Mouse (Mus musculus): ENCODE data around the gene Urb1. TPM values are rescaled to one million over a fixed set of nuclear protein-coding genes. Genes with fewer than 3 reads are reported as not detected.

Gene Urb1
- polyA plus RNA-seq, 1 experiment from 2014 or later, result 8.3 TPM

DNA sequence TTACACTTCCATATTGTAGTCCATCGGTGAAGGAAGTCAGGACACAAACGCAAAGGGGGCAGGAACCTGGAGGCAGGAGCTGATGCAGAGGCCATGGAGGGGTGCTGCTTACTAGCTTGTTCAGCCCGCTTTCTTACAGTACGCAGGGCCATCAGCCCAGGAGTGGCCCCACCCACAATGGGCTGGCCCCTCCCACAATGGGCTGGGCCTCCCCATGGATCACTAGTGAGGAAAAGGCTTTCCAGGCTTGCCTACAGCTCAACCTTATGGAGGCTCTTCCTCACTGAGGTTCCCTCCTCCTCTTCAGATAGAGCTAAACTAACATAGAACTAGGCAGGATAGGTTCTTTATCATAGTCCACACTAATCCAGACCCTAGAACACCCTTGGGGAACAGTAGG lies 86.2 kb downstream of the Urb1 start:
- 95% methylated on average over 4 of the region's 4 CpGs for WGBS
- no peaks in the 10 kb centered on the region for H3K27me3 ChIP-seq (replicated peaks)
- H3K9ac ChIP-seq (replicated peaks), result no peak overlapping the region
- peaks cover 16% of the 10 kb centered on the region for H3K4me1 ChIP-seq
- H3K36me3 ChIP-seq, result peaks cover 7% of the 10 kb centered on the region; the same call in 1 of the 2 replicates
- ATAC-seq (ENCODE audit: low FRiP score), result no peak
- H3K27ac ChIP-seq (replicated peaks), result no peak overlapping the region
- H3K9me3 ChIP-seq (replicated peaks), result no peaks in the 10 kb centered on the region
- H3K4me2 ChIP-seq, result no peak overlapping the region
- H3K4me3 ChIP-seq (replicated peaks), result no peak overlapping the region

- WGBS, result 57% methylated on average over 12 of the region's 12 CpGs
- Histone ChIP-seq H3K36me3 (no peaks in the 10 kb centered on the region), H3K9me3 (replicated peaks) (no peaks in the 10 kb centered on the region), H3K27ac (replicated peaks) (peak overlapping the region; percentile 81), H3K9ac (replicated peaks) (peak overlapping the region; percentile 41), H3K4me1 (peaks cover 32% of the 10 kb centered on the region), H3K4me3 (replicated peaks) (peak overlapping the region; percentile 31), H3K27me3 (replicated peaks) (peaks cover 5% of the 10 kb centered on the region; the same call in 1 of the 2 replicates), H3K4me2 (peak overlapping the region; percentile 61)
- no peak for ATAC-seq (ENCODE audit: low FRiP score)
These were observed 99.9 kb downstream of the Urb1 start for GRCm38 (mm10) chr16:90710313-90710712.

- Histone ChIP-seq H3K4me3 (replicated peaks) (peak overlapping the region; percentile 31), H3K27me3 (replicated peaks) (peaks cover 5% of the 10 kb centered on the region; the same call in 1 of the 2 replicates), H3K4me1 (peaks cover 32% of the 10 kb centered on the region), H3K9me3 (replicated peaks) (no peaks in the 10 kb centered on the region), H3K4me2 (peak overlapping the region; percentile 61), H3K27ac (replicated peaks) (peak overlapping the region; percentile 81), H3K9ac (replicated peaks) (peak overlapping the region; percentile 41), H3K36me3 (no peaks in the 10 kb centered on the region)
- 9% methylated on average over 17 of the region's 17 CpGs for whole genome bisulfite sequencing
- ATAC-seq (ENCODE audit: low FRiP score), result peak; percentile 90
These were observed 100.4 kb downstream of the Urb1 start for GRCm38 (mm10) chr16:90709711-90710289.

DNA sequence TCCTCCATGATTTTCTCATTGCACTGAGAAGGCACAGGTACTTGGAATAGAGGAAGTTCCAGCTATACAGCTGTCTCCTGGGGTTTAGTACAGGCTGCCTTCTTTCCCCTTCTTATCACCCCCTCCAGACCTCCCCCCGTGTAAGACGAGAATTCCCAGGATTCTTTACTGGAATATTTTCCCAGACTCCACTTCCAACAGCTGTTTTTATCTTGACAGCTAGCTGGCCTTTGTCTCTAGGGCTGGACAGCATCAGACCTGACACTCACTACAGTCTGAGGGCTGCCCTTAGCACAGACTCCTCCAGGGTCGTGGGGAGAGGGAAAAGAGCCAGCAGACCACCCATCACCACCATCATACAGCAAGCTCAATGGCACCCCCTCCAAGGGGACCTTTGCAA lies 103.9 kb downstream of the Urb1 start:
- 0 out of 2 replicates have a peak, but pooled peaks cover 3% of the 10 kb centered on the region for H3K27me3 ChIP-seq (replicated peaks)
- H3K36me3 ChIP-seq, result no peaks in the 10 kb centered on the region
- H3K9me3 ChIP-seq (replicated peaks), result no peaks in the 10 kb centered on the region
- H3K9ac ChIP-seq (replicated peaks), result no peak overlapping the region
- 68% methylated on average over 3 of the region's 3 CpGs for WGBS
- H3K27ac ChIP-seq (replicated peaks), result no peak overlapping the region
- ATAC-seq (ENCODE audit: low FRiP score), result no peak
- no peak overlapping the region for H3K4me2 ChIP-seq
- peaks cover 24% of the 10 kb centered on the region for H3K4me1 ChIP-seq
- no peak overlapping the region for H3K4me3 ChIP-seq (replicated peaks)

- H3K9me3 ChIP-seq (replicated peaks), result no peaks in the 10 kb centered on the region
- no peaks in the 10 kb centered on the region for H3K36me3 ChIP-seq
- H3K27me3 ChIP-seq (replicated peaks), result 0 out of 2 replicates have a peak, but pooled peaks cover 3% of the 10 kb centered on the region
- peaks cover 6% of the 10 kb centered on the region for H3K4me1 ChIP-seq
- WGBS, result 81% methylated on average over 13 of the region's 13 CpGs
- ATAC-seq (ENCODE audit: low FRiP score), result no peak
- no peak overlapping the region for H3K4me3 ChIP-seq (replicated peaks)
- no peak overlapping the region for H3K4me2 ChIP-seq
- no peak overlapping the region for H3K27ac ChIP-seq (replicated peaks)
- no peak overlapping the region for H3K9ac ChIP-seq (replicated peaks)
These were observed 105.9 kb downstream of the Urb1 start for GRCm38 (mm10) chr16:90704161-90704825.

DNA sequence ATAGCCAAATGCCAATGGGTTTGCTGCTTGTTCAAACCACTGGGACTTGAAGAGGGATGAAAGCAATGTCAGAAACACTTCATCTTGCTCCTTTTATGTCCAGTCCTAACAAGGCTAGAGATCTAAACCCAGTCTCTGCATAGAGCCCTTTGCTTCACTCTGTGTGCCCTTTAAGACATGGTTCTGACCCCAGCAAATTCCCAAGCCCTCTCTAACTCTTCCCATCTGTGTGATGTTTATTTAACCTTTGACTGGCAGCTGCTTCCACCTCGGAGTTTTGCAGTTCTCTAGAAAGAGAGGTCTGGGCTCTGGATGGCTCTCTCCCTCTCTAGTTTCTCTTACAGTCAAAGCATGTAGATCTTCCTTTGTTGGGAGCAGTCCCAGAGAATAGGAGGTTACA lies 106.6 kb downstream of the Urb1 start:
- Histone ChIP-seq H3K27me3 (replicated peaks) (0 out of 2 replicates have a peak, but pooled peaks cover 3% of the 10 kb centered on the region), H3K9me3 (replicated peaks) (no peaks in the 10 kb centered on the region), H3K27ac (replicated peaks) (no peak overlapping the region), H3K4me2 (no peak overlapping the region), H3K9ac (replicated peaks) (no peak overlapping the region), H3K4me1 (no peaks in the 10 kb centered on the region), H3K36me3 (no peaks in the 10 kb centered on the region), H3K4me3 (replicated peaks) (no peak overlapping the region)
- WGBS, result 26% methylated on average over 1 of the region's 1 CpGs
- ATAC-seq (ENCODE audit: low FRiP score), result no peak

- Histone ChIP-seq H3K9me3 (replicated peaks) (no peaks in the 10 kb centered on the region), H3K27ac (replicated peaks) (no peak overlapping the region), H3K27me3 (replicated peaks) (no peaks in the 10 kb centered on the region), H3K4me1 (peaks cover 1% of the 10 kb centered on the region), H3K9ac (replicated peaks) (no peak overlapping the region), H3K4me3 (replicated peaks) (no peak overlapping the region), H3K4me2 (no peak overlapping the region), H3K36me3 (no peaks in the 10 kb centered on the region)
- no peak for ATAC-seq (ENCODE audit: low FRiP score)
- 93% methylated on average over 2 of the region's 2 CpGs for WGBS
These were observed 108.7 kb downstream of the Urb1 start for GRCm38 (mm10) chr16:90701541-90701940.

Other genes starting within 250 kb of the Urb1 start
- 20.4 and 31.3 TPM in 2 replicates for gene Mis18a, start 83.0 kb downstream of the Urb1 start, polyA plus RNA-seq (2015; fragmentation: Nextera tagmentation; extraction: Ambion mirVana)
- 0.15 and 0.22 TPM in 2 replicates for gene Mrap, start 72.2 kb downstream of the Urb1 start, polyA plus RNA-seq (2015; fragmentation: Nextera tagmentation; extraction: Ambion mirVana)
- 2.6 and 3.5 TPM in 2 replicates for gene Eva1c, start 16.3 kb upstream of the Urb1 start, polyA plus RNA-seq (2015; fragmentation: Nextera tagmentation; extraction: Ambion mirVana)
- gene Cfap298, start 124.7 kb upstream of the Urb1 start, polyA plus RNA-seq (2015; fragmentation: Nextera tagmentation; extraction: Ambion mirVana), result 44.4 and 45.1 TPM in 2 replicates
- gene Synj1, start 200.9 kb upstream of the Urb1 start, polyA plus RNA-seq (2015; fragmentation: Nextera tagmentation; extraction: Ambion mirVana), result 40.6 and 46.2 TPM in 2 replicates
- 49.6 and 57.8 TPM in 2 replicates for gene Paxbp1, start 234.1 kb upstream of the Urb1 start, polyA plus RNA-seq (2015; fragmentation: Nextera tagmentation; extraction: Ambion mirVana)